Mouse (Mus musculus) forebrain, embryonic 11.5 days (tissue): ENCODE results near the gene Mob3a. TPM values are rescaled to one million over a fixed set of nuclear protein-coding genes. Genes with fewer than 3 reads are reported as not detected.

Experiments
- ATAC-seq: fragments of 200-750 bp; cut with Nextera tagmentation; replicated peaks from 2 replicates; pipeline ENCODE4 v1.8.0; 2017; ENCODE audit warnings: moderate TSS enrichment; ENCODE audit not compliant: low FRiP score
- DNase-seq: peaks from one replicate; pipeline ENCODE4 v3.0.0-alpha.2; 2017; ENCODE audit warnings: low spot score
- H3K27ac ChIP-seq: fragments of 300-500 bp; sonication (generic); 2 replicates; pipeline ENCODE4 v1.5.1; 2014; ENCODE audit warnings: low read depth, low read length
- H3K27me3 ChIP-seq: fragments of 300-500 bp; sonication (generic); 2 replicates; pipeline ENCODE4 v1.6.1; 2014; ENCODE audit warnings: mild to moderate bottlenecking, low read length, mixed read lengths; ENCODE audit not compliant: control insufficient read depth, insufficient read depth
- H3K36me3 ChIP-seq: fragments of 300-500 bp; sonication (generic); 2 replicates; pipeline ENCODE4 v1.6.1; 2014; ENCODE audit warnings: mild to moderate bottlenecking, low read length, moderate library complexity, mixed read lengths; ENCODE audit not compliant: control insufficient read depth, insufficient read depth
- H3K4me1 ChIP-seq: fragments of 300-500 bp; sonication (generic); replicated peaks from 2 replicates; pipeline ENCODE4 v1.6.1; 2014; ENCODE audit warnings: low read length, mixed read lengths; ENCODE audit not compliant: control insufficient read depth, insufficient read depth
- H3K4me2 ChIP-seq: fragments of 300-500 bp; sonication (generic); 2 replicates; pipeline ENCODE4 v1.6.1; 2014; ENCODE audit warnings: low read depth, mild to moderate bottlenecking, low read length, moderate library complexity, mixed read lengths; ENCODE audit not compliant: severe bottlenecking
- H3K4me3 ChIP-seq: fragments of 300-500 bp; sonication (generic); 2 replicates; pipeline ENCODE4 v1.5.1; 2014; ENCODE audit warnings: low read depth, low read length
- H3K9ac ChIP-seq: fragments of 300-500 bp; sonication (generic); 2 replicates; pipeline ENCODE4 v1.6.1; 2014; ENCODE audit warnings: low read length
- H3K9me3 ChIP-seq: fragments of 300-500 bp; sonication (generic); 2 replicates; pipeline ENCODE4 v1.6.1; 2016; ENCODE audit warnings: low read length, mixed read lengths; ENCODE audit not compliant: control insufficient read depth
- WGBS: fragments of 180-500 bp; shearing (Covaris S2); extraction: QIAGEN DNeasy Blood & Tissue Kit; methylation state at CpG from one replicate; pipeline ENCODE4 v1.1.7; 2014; 5-methylcytosine and 5-hydroxymethylcytosine counted together
- polyA plus RNA-seq: library from polyadenylated mRNA; unstranded; fragments of >200 nt; fragmentation: Nextera tagmentation; extraction: Ambion mirVana; gene quantifications from 2 replicates; pipeline ENCODE4 v1.2.1, GENCODE M21; 2014

The Mob3a gene
- polyA plus RNA-seq, 1 experiment from 2014 or later, result 61.1 TPM

DNA sequence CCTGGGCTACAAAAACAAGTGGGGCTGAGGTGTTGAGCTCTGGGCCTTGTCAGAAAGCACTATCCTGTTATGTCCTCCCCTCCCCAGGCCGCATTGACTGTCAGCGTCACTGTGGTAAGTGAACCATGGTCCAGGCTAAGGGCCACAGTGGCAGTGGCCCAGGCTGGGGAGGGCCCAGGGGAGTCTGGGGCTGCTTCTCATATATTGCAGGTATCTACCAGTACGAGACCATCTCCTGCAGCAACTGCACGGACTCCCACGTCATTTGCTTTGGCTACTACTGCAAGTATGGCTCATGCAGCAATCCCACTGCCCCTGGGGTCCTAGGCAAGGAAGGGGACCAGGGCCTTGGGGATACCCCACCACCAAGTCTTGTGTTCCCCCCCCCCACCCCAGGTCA is 1.9 kb upstream of the Mob3a start:
- H3K9ac ChIP-seq, result no peak overlapping the region
- no peaks in the 10 kb centered on the region for H3K9me3 ChIP-seq
- H3K36me3 ChIP-seq, result peaks cover 9% of the 10 kb centered on the region
- peaks cover 9% of the 10 kb centered on the region for H3K4me1 ChIP-seq
- ATAC-seq (no peak), DNase-seq (no peak)
- H3K4me3 ChIP-seq, result no peak overlapping the region
- no peak overlapping the region for H3K27ac ChIP-seq
- 92% methylated on average over 5 of the region's 5 CpGs for WGBS
- peak overlapping the region; percentile 71; the same call in 1 of the 2 replicates for H3K4me2 ChIP-seq
- no peaks in the 10 kb centered on the region for H3K27me3 ChIP-seq

DNA sequence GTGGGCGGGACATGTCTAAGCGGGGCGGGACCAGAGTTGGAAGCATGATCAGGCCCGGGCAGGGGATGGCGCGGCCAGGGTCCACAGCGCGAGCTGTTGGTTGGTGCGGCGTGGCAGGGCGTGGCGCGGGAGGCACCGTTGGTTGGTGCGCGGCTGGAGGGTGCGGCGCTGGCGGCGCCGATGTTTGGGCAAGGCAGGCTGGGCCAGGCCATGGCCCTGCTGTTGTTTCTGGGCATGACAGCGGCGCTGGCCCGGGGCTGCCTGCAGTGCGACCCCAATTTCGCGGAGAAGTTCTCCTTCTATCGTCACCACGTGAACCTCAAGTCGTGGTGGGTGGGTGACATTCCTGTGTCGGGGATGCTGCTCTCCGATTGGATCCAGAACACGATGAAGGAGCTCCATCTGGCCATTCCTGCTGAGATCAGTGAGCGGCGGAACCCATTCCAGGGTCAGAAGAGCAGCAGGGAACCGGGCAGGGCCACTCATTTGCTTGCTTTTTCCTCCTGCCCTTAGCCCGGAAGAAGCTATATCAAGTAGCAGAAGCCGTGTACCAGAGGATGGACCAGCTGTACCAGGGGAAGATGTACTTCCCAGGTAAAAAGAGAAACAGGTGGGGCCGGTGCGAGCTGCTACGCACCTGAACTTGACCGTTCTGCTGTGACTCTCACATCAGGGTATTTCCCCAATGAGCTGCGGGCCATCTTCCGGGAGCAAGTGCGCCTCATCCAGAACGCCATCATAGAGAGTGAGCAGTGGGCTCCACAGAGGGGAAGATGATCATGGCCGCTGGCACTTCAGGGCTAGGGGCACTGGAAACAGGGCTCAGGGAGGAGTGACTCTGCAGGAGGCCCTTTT is 986 bp upstream of the Mob3a start:
- WGBS, result 2% methylated on average over 47 of the region's 47 CpGs

DNA sequence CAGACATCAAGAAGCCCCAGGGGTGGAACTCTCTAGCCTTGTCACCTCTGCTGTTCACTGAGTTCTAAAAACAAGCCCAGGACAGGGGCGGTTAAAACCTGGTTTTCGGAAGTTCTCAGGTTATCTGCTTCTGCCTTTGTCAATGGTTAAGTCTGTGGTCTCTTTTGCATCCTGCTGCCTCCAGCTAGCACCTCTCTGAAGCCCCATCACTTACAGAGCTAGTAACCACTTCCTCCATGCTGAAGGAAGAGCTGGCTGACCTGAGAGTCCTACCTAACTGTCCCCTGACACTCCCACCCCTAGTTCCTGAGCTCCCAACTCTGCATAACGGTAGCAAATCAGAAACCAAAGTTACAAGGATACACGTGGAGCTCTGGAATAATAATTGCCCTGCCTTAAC is 1.0 kb downstream of the Mob3a start:
- H3K4me2 ChIP-seq, result peak overlapping the region; percentile 71
- no peak overlapping the region for H3K27ac ChIP-seq
- H3K27me3 ChIP-seq, result no peaks in the 10 kb centered on the region
- H3K9me3 ChIP-seq, result no peaks in the 10 kb centered on the region
- peaks cover 9% of the 10 kb centered on the region for H3K4me1 ChIP-seq
- peak overlapping the region; percentile 36 for H3K4me3 ChIP-seq
- 59% methylated on average over 4 of the region's 4 CpGs for WGBS
- no peak for DNase-seq
- no peaks in the 10 kb centered on the region for H3K36me3 ChIP-seq
- ATAC-seq, result no peak
- no peak overlapping the region; the same call in 1 of the 2 replicates for H3K9ac ChIP-seq

More for the DNA sequence above, 986 bp upstream of the Mob3a start:
- peak overlapping the region; percentile 18 for H3K27ac ChIP-seq
- peak overlapping the region; percentile 36 for H3K4me3 ChIP-seq
- H3K4me2 ChIP-seq, result peak overlapping the region; percentile 71
- peaks cover 9% of the 10 kb centered on the region for H3K4me1 ChIP-seq
- peaks cover 5% of the 10 kb centered on the region for H3K36me3 ChIP-seq
- H3K27me3 ChIP-seq, result no peaks in the 10 kb centered on the region
- DNase-seq (peak; percentile 97), ATAC-seq (peak; percentile 91)
- H3K9ac ChIP-seq, result peak overlapping the region; percentile 37
- no peaks in the 10 kb centered on the region for H3K9me3 ChIP-seq

DNA sequence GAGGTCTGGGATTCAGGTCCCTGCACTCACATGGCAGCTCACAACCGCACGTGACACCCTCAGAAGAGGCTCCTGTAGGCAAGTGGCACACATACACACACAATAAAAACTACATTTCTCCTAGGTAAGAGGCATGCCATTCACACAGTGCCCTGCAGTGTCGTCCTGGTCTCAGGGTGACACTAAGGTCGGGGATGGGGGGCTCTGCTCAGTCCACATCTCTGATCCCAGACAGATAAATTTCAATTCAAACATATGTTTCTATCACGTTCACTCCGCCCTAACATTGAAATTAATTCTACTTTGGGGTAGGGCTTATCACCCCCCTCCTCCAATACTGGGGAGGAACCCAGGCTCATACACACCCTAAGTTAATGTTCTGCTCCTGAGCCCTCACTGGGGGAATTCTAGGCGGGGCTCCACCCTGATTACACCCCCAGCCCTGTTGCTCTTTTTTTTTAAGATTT is 1.7 kb downstream of the Mob3a start:
- Histone ChIP-seq H3K27me3 (no peaks in the 10 kb centered on the region), H3K4me1 (peaks cover 9% of the 10 kb centered on the region), H3K27ac (no peak overlapping the region), H3K36me3 (no peaks in the 10 kb centered on the region), H3K4me2 (no peak overlapping the region), H3K4me3 (no peak overlapping the region), H3K9ac (no peak overlapping the region), H3K9me3 (no peaks in the 10 kb centered on the region)
- WGBS, result 85% methylated on average over 7 of the region's 7 CpGs
- no peak for ATAC-seq
- DNase-seq, result no peak

DNA sequence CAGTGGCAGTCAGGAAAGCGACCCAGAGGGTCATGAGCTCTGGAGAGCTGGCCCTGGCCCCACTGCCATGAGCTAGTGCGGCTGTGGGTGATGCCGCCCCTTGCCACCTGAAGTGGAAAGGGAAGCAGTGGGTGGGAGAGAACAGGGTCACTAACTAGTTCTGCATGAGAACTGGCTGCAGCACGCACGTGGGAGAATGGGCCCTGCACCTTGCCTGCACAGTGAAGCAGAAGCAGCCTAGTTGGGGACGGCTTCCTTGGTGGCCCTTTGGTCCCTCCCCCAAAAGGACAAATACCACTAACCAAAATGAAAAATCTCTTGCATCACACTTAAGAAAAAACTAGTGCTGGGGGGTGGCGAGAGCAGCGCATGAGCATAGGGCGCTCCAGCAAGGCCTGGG is 3.2 kb downstream of the Mob3a start:
- 92% methylated on average over 9 of the region's 9 CpGs for WGBS
- H3K4me3 ChIP-seq, result no peak overlapping the region
- H3K27ac ChIP-seq, result no peak overlapping the region
- no peaks in the 10 kb centered on the region for H3K36me3 ChIP-seq
- ATAC-seq (no peak), DNase-seq (no peak)
- H3K27me3 ChIP-seq, result no peaks in the 10 kb centered on the region
- H3K4me1 ChIP-seq, result peaks cover 9% of the 10 kb centered on the region
- no peaks in the 10 kb centered on the region for H3K9me3 ChIP-seq
- H3K9ac ChIP-seq, result no peak overlapping the region
- H3K4me2 ChIP-seq, result no peak overlapping the region

DNA sequence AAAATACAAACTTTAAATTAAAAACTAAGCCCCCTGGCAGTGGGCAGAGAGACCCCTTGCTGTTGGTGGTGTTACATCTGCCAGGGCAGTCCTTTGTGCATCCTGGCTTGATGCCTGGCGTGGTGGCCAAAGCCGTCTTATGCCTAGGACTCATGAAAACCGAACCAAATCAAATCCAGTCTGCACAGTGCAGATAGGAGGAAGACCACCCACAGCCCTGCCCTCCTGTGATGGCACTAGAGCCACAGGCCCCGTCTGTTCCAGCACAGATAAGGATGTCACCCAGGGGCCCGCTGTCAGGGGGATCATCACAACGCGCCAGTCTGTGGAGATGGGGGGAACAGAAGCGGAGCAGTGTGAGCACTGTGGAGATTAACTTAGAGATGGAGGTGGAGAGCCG is 4.0 kb downstream of the Mob3a start:
- no peaks in the 10 kb centered on the region for H3K9me3 ChIP-seq
- WGBS, result 86% methylated on average over 9 of the region's 9 CpGs
- H3K27ac ChIP-seq, result no peak overlapping the region
- H3K27me3 ChIP-seq, result no peaks in the 10 kb centered on the region
- H3K9ac ChIP-seq, result no peak overlapping the region
- H3K4me1 ChIP-seq, result peaks cover 5% of the 10 kb centered on the region
- H3K4me2 ChIP-seq, result no peak overlapping the region
- no peak for ATAC-seq
- no peak for DNase-seq
- no peaks in the 10 kb centered on the region for H3K36me3 ChIP-seq
- H3K4me3 ChIP-seq, result no peak overlapping the region

DNA sequence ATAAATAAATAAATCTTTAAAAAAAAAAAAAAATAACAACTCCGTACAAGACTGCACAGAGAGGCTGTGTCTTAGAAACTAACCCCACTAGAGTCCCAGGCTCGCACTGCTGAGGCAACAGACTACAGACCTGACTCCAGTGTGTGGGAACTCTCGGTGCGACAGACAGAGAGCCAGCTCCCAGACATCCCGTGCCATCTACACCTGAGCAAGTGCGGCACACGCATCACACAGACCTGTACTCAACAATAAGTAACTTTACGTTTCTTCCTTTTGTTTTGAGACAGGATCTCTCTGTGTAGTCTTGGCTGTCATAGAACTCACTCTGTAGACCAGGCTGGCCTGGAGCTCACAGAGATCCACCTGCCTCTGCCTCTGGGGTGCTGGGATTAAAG is 4.4 kb downstream of the Mob3a start:
- Histone ChIP-seq H3K27me3 (no peaks in the 10 kb centered on the region), H3K27ac (no peak overlapping the region), H3K9me3 (no peaks in the 10 kb centered on the region), H3K9ac (no peak overlapping the region), H3K4me2 (no peak overlapping the region), H3K4me1 (peaks cover 4% of the 10 kb centered on the region), H3K36me3 (no peaks in the 10 kb centered on the region), H3K4me3 (no peak overlapping the region)
- ATAC-seq, result no peak
- WGBS, result 93% methylated on average over 8 of the region's 8 CpGs
- DNase-seq, result no peak

DNA sequence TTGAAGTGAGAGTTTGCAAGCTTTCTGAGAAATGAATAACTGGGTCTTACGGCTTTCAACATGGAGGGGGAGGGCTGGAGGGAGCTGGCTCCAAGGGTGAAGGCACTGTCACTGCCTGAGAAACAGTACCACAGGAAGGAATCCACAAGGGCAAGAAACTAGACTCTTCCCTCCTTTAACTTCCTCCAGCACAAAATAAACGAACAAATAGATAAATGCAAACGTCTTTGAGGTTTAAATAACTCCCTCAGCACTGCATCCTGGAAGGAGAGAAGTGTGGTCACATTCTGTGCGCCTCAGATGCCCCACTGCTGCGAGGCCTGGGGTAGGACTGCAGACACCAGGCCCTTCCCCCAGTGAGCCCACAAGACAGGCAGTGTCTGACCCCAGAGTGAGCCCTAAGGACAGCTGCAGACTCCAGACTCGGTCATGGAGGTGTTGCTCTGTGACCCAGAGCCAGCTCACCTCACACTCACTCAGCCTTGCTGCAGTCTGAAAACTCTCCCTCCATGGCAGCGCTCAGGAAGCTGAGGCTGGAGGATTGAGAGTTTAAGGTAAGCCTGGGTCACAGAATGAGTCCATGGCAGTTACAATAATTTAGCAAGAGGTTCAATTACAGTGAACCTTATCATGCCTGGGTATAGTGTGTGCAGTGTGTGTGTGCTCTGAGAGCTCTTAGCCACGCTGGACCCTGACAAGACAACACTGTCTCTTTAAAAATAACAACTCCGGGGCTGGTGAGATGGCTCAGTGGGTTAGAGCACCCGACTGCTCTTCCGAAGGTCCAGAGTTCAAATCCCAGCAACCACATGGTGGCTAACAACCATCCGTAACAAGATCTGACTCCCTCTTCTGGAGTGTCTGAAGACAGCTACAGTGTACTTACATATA is 5.0 kb downstream of the Mob3a start:
- no peaks in the 10 kb centered on the region for H3K9me3 ChIP-seq
- H3K9ac ChIP-seq, result no peak overlapping the region
- 78% methylated on average over 11 of the region's 12 CpGs for WGBS
- DNase-seq (no peak), ATAC-seq (no peak)
- no peak overlapping the region for H3K27ac ChIP-seq
- H3K36me3 ChIP-seq, result no peaks in the 10 kb centered on the region
- no peak overlapping the region for H3K4me3 ChIP-seq
- peaks cover 4% of the 10 kb centered on the region for H3K4me1 ChIP-seq
- H3K4me2 ChIP-seq, result no peak overlapping the region
- H3K27me3 ChIP-seq, result no peaks in the 10 kb centered on the region
